In the genomic region with DNA sequence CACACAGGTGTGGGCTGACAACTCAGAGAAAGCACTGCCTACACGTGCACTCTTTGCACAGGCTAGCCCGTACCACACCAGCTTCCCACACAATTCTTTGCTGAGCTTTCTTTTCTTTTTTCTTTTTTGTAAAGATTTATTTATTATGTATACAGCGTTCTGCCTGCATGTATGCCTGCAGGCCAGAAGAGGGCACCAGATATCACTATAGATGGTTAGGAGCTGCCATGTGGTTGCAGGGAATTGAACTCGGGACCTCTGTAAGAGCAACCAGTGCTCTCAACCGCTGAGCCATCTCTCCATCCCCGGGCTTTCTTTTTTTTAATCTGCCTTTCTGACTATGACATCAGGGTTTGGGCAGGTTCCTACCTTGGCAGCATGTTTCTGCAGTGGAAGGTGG, we compare ENCODE assay signal across 1 mouse cellular context.
TF ChIP-seq lines count a peak whose summit lies in the region.

No protein-coding gene starts in this region.

TF ChIP-seq in MEL, 35 proteins besides CTCF, POLR2A, EP300 and RAD21 (continued from another document):
- TF ChIP-seq USF1 (IDR thresholded peaks at IDR 0.05; ENCODE audit: low read depth, low read length) = no peak
- TF ChIP-seq MAZ (IDR thresholded peaks at IDR 0.05; ENCODE audit: low read depth, low read length) = no peak
